Mouse (Mus musculus): ENCODE results near the gene Tango2.
"Not testable (repeated sequence)": the region's sequence is repeated elsewhere in the genome, so short reads cannot be mapped to it uniquely, and the experiment has no call there.

The Tango2 gene

GRCm38 (mm10) chr16:18342650-18343570, 5.0 kb downstream of the Tango2 start:
- no peak for DNase-seq (ENCODE audit: low spot score)

GRCm38 (mm10) chr16:18342076-18342475, 5.8 kb downstream of the Tango2 start:
- DNase-seq (ENCODE audit: low spot score) = no peak

GRCm38 (mm10) chr16:18341605-18342004, 6.3 kb downstream of the Tango2 start:
- no peak for DNase-seq (ENCODE audit: low spot score)

- DNase-seq (ENCODE audit: low spot score) = no peak
These were observed 8.0 kb downstream of the Tango2 start for GRCm38 (mm10) chr16:18339866-18340265.

- no peak for DNase-seq (ENCODE audit: low spot score)
These were observed 10.6 kb downstream of the Tango2 start for GRCm38 (mm10) chr16:18337261-18337660.

- DNase-seq (ENCODE audit: low spot score) = no peak
These were observed 11.9 kb downstream of the Tango2 start for GRCm38 (mm10) chr16:18335981-18336380.

GRCm38 (mm10) chr16:18333976-18334375, 13.9 kb downstream of the Tango2 start:
- no peak for DNase-seq (ENCODE audit: low spot score)

- no peak for DNase-seq (ENCODE audit: low spot score)
These were observed 19.4 kb downstream of the Tango2 start for GRCm38 (mm10) chr16:18328524-18328923.

GRCm38 (mm10) chr16:18327936-18328335, 20.0 kb downstream of the Tango2 start:
- no peak for DNase-seq (ENCODE audit: low spot score)

GRCm38 (mm10) chr16:18325741-18326140, 22.2 kb downstream of the Tango2 start:
- DNase-seq (ENCODE audit: low spot score) = no peak

- DNase-seq (ENCODE audit: low spot score) = no peak
These were observed 23.9 kb downstream of the Tango2 start for GRCm38 (mm10) chr16:18324031-18324430.

GRCm38 (mm10) chr16:18323460-18323859, 24.4 kb downstream of the Tango2 start:
- DNase-seq (ENCODE audit: low spot score) = no peak

- DNase-seq (ENCODE audit: low spot score) = no peak
These were observed 26.5 kb downstream of the Tango2 start for GRCm38 (mm10) chr16:18321443-18321842.

- DNase-seq (ENCODE audit: low spot score) = no peak
These were observed 28.9 kb downstream of the Tango2 start for GRCm38 (mm10) chr16:18318992-18319391.

GRCm38 (mm10) chr16:18308159-18308558, 39.7 kb downstream of the Tango2 start:
- no peak for DNase-seq (ENCODE audit: low spot score)

- not testable (repeated sequence) for DNase-seq (ENCODE audit: low spot score)
These were observed 58.3 kb downstream of the Tango2 start for GRCm38 (mm10) chr16:18289614-18290013.

- DNase-seq (ENCODE audit: low spot score) = peak; percentile 97
These were observed 58.8 kb downstream of the Tango2 start, which contains the start of gene Dgcr8 for GRCm38 (mm10) chr16:18289067-18289588. Dgcr8 (minus strand) TSS chr16:18289246.

- DNase-seq (ENCODE audit: low spot score) = peak; percentile 86
These were observed 59.3 kb downstream of the Tango2 start for GRCm38 (mm10) chr16:18288581-18289061.

- DNase-seq (ENCODE audit: low spot score) = no peak
These were observed 59.7 kb downstream of the Tango2 start for GRCm38 (mm10) chr16:18288166-18288565.

GRCm38 (mm10) chr16:18275166-18275565, 72.7 kb downstream of the Tango2 start:
- no peak for DNase-seq (ENCODE audit: low spot score)

- no peak for DNase-seq (ENCODE audit: low spot score)
These were observed 79.7 kb downstream of the Tango2 start for GRCm38 (mm10) chr16:18268182-18268581.

GRCm38 (mm10) chr16:18265024-18265423, 82.9 kb downstream of the Tango2 start:
- DNase-seq (ENCODE audit: low spot score) = no peak

GRCm38 (mm10) chr16:18258221-18258620, 89.7 kb downstream of the Tango2 start, which contains the start of gene Gm49776:
Gm49776 (minus strand) TSS chr16:18258321.
- DNase-seq (ENCODE audit: low spot score) = no peak
